Mouse (Mus musculus) MEL (cell line): ENCODE measurements around the gene Rnf148.

Experiments
- EP300 ChIP-seq, 2 experiments: IDR thresholded peaks; 2 replicates each; pipeline ENCODE4 v1.6.1; 2011; ENCODE audit warnings: improper control_type of control experiment in 2 of 2, low read length in 2 of 2, low read depth in 1 of 2, mild to moderate bottlenecking in 1 of 2
- MAX ChIP-seq: IDR thresholded peaks from 2 replicates; pipeline ENCODE4 v1.6.1; 2011; ENCODE audit warnings: low read length, improper control_type of control experiment
- USF1 ChIP-seq: IDR thresholded peaks from 2 replicates; pipeline ENCODE4 v1.6.1; 2014; ENCODE audit warnings: low read depth, mild to moderate bottlenecking, inconsistent platforms, low read length, improper control_type of control experiment, moderate library complexity

- TF ChIP-seq USF1 (no peak), EP300 (IDR thresholded peaks at IDR 0.05; ENCODE audit: low read depth in 1 of 2, low read length in 2 of 2) (no peak), MAX (no peak)
Observed at GRCm38 (mm10) chr6:23635208-23635607, 19.7 kb downstream of the Rnf148 start.
